Mouse (Mus musculus) thymus, adult 2 months (tissue): ENCODE measurements at regions not wholly inside any gene's neighbourhood (a gene's known extent, or its start where the extent isn't known, plus 50 kb on each side); places are given as distances from the start of the nearest gene placed in this dataset.
A peak's percentile ranks its signal among the peaks of the same experiment; 100 is the strongest.

ENCODE experiments used
- DNase-seq: peaks from one replicate; pipeline ENCODE4 v3.0.0; 2021
- H3K27ac ChIP-seq: fragments of 200-500 bp; 2 replicates; pipeline ENCODE4 v1.5.1; 2012; ENCODE audit warnings: low read length, control low read depth; ENCODE audit not compliant: control insufficient read depth, insufficient read depth
- H3K27me3 ChIP-seq: fragments of 200-500 bp; 2 replicates; pipeline ENCODE4 v1.6.1; 2012; ENCODE audit warnings: mild to moderate bottlenecking, low read length, moderate library complexity, mixed read lengths; ENCODE audit not compliant: control insufficient read depth, insufficient read depth
- H3K36me3 ChIP-seq: fragments of 200-500 bp; 2 replicates; pipeline ENCODE4 v1.6.1; 2012; ENCODE audit warnings: mild to moderate bottlenecking, low read length, moderate library complexity; ENCODE audit not compliant: control insufficient read depth, insufficient read depth
- H3K4me1 ChIP-seq: fragments of 200-500 bp; replicated peaks from 2 replicates; pipeline ENCODE4 v1.6.1; 2012; ENCODE audit warnings: low read length; ENCODE audit not compliant: control insufficient read depth, insufficient read depth
- H3K4me3 ChIP-seq: fragments of 200-500 bp; 2 replicates; pipeline ENCODE4 v1.5.1; 2012; ENCODE audit warnings: mild to moderate bottlenecking, low read length, control low read depth, moderate library complexity; ENCODE audit not compliant: control insufficient read depth, insufficient read depth
- CTCF ChIP-seq: fragments of 200-500 bp; IDR thresholded peaks from 2 replicates; pipeline ENCODE4 v1.5.1; 2012; ENCODE audit warnings: mild to moderate bottlenecking, control low read depth, low read length, moderate library complexity, borderline replicate concordance; ENCODE audit not compliant: control insufficient read depth, poor library complexity, insufficient read depth; ENCODE audit errors: extremely low read depth
- POLR2A ChIP-seq: fragments of 200-500 bp; IDR thresholded peaks from 2 replicates; pipeline ENCODE4 v1.6.1; 2012; ENCODE audit warnings: mild to moderate bottlenecking, low read length, control low read depth, moderate library complexity; ENCODE audit not compliant: control insufficient read depth, poor library complexity, insufficient read depth; ENCODE audit errors: extremely low read depth
- WGBS: fragments of 180-500 bp; shearing (Covaris S2); methylation state at CpG from one replicate; pipeline ENCODE4 v1.1.7; 2018; 5-methylcytosine and 5-hydroxymethylcytosine counted together

DNA sequence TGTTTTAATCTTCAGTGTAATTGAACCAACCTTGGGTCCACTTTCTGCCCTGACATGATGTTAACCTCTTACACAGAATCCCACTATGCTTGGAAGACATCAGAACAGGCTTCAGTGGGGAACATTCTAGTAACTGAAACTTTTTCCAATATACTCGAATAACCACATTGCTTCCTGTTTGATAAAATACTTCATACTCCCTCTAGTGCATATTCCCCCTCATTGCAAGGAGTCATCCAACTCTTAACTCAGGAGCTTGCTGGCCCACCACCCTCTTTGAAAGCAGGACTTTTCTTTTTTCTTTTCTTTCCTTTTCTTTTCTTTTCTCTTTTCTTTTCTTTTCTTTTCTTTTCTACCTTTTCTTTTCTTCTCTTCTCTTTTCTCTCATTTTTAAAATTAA is 123.6 kb upstream of the Sptlc3 start:
- no peaks in the 10 kb centered on the region for H3K36me3 ChIP-seq
- H3K4me3 ChIP-seq: no peak overlapping the region
- no peak for TF ChIP-seq CTCF
- no peak for TF ChIP-seq POLR2A
- H3K27ac ChIP-seq: no peak overlapping the region
- no peaks in the 10 kb centered on the region for H3K27me3 ChIP-seq
- DNase-seq: no peak
- WGBS: 2% methylated on average over 1 of the region's 1 CpGs
- H3K4me1 ChIP-seq: no peaks in the 10 kb centered on the region

DNA sequence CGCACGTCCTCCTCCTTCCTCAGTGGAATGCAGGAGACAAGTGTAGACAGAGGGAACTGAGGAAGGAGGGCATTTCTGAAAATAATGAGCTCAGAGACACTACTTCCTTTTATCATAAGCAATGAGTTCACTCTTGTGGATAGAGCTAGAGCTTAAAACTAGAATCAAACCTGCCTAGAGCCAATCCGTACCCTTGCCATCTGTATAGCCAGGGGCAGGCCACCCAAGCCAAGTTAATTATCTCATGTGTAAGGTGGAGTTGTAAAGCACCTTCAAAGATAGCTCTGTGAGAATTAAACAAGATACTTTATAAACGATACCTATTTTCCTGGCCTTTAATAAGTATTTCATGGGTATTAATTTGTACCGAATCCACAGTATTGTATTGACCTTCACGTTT is 113.4 kb upstream of the Sptlc3 start:
- Histone ChIP-seq H3K27me3 (no peaks in the 10 kb centered on the region), H3K36me3 (no peaks in the 10 kb centered on the region), H3K4me1 (no peaks in the 10 kb centered on the region), H3K27ac (no peak overlapping the region), H3K4me3 (no peak overlapping the region)
- TF ChIP-seq CTCF (no peak), POLR2A (no peak)
- no peak for DNase-seq
- WGBS: 86% methylated on average over 6 of the region's 6 CpGs

GRCm38 (mm10) chr2:139381628-139382027 is 112.1 kb upstream of the Sptlc3 start:
- Histone ChIP-seq H3K27me3 (no peaks in the 10 kb centered on the region), H3K36me3 (no peaks in the 10 kb centered on the region), H3K4me3 (no peak overlapping the region), H3K27ac (no peak overlapping the region), H3K4me1 (no peaks in the 10 kb centered on the region)
- no peak for TF ChIP-seq CTCF
- TF ChIP-seq POLR2A: no peak
- 6% methylated on average over 1 of the region's 1 CpGs for WGBS
- peak; percentile 15 for DNase-seq

DNA sequence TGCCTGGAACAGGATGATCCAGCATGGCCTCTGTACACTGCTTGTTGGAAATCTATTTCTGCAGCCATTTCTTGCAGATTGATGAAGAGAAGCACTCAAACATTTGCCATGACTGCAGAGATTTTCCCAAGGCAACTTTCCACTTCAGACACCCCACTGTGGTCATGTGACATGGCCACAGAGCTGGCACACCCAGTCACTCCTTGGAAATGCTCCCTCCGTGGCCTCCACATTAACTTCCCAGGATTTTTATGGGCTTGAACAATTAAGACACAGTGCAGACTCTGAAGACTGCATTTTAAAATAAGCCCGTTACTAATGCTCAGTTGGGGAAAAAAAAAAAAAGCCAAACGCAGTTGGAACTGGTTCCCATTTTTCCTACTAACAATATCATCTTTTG is 80.2 kb upstream of the Sptlc3 start:
- no peaks in the 10 kb centered on the region for H3K27me3 ChIP-seq
- 87% methylated on average over 3 of the region's 3 CpGs for WGBS
- H3K4me1 ChIP-seq: no peaks in the 10 kb centered on the region
- H3K36me3 ChIP-seq: no peaks in the 10 kb centered on the region
- no peak overlapping the region for H3K27ac ChIP-seq
- DNase-seq: no peak
- no peak for TF ChIP-seq POLR2A
- no peak overlapping the region for H3K4me3 ChIP-seq

DNA sequence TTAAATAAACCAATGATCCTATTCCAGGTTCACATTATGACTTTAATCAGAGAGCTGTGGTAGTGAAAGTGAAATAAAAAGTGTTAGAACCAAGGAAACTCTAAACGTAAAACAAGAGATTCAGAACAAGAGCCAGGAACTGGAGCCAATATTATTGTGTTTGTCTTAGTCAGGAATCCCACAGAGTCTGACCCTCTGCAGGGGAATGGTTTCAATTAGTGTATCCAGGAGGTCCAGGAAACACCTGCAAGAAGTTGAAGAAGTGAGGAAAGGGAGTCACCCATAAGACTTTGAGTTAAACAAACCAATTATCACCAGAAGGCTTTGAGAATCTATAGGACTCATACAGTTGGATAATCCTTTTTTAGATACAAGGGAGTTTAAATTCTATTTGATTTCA is 76.2 kb upstream of the Sptlc3 start:
- DNase-seq: no peak
- 51% methylated on average over 1 of the region's 1 CpGs for WGBS
- no peaks in the 10 kb centered on the region for H3K36me3 ChIP-seq
- H3K4me3 ChIP-seq: no peak overlapping the region
- TF ChIP-seq POLR2A (no peak), CTCF (no peak)
- H3K27ac ChIP-seq: no peak overlapping the region
- H3K4me1 ChIP-seq: no peaks in the 10 kb centered on the region
- H3K27me3 ChIP-seq: no peaks in the 10 kb centered on the region

GRCm38 (mm10) chr2:139422678-139423077 is 71.0 kb upstream of the Sptlc3 start:
- Histone ChIP-seq H3K4me3 (no peak overlapping the region), H3K27me3 (no peaks in the 10 kb centered on the region), H3K27ac (no peak overlapping the region), H3K4me1 (no peaks in the 10 kb centered on the region), H3K36me3 (no peaks in the 10 kb centered on the region)
- no peak for DNase-seq
- TF ChIP-seq CTCF (no peak), POLR2A (no peak)
- 78% methylated on average over 3 of the region's 3 CpGs for whole genome bisulfite sequencing

- Histone ChIP-seq H3K27me3 (no peaks in the 10 kb centered on the region), H3K27ac (no peak overlapping the region), H3K4me1 (no peaks in the 10 kb centered on the region), H3K4me3 (no peak overlapping the region), H3K36me3 (no peaks in the 10 kb centered on the region)
- WGBS: 86% methylated on average over 2 of the region's 2 CpGs
- no peak for TF ChIP-seq CTCF
- TF ChIP-seq POLR2A: no peak
- DNase-seq: no peak
Observed at GRCm38 (mm10) chr2:139423413-139423812, 70.3 kb upstream of the Sptlc3 start.
